Mouse (Mus musculus) layer of hippocampus, postnatal 14 days (tissue): Measurements from ENCODE around the gene B3gnt2. TPM values are rescaled to one million over a fixed set of nuclear protein-coding genes. Genes with fewer than 3 reads are reported as not detected.

Source experiments
- DNase-seq, 2 experiments: peaks; one replicate each; pipeline ENCODE4 v3.0.0; 2021 to 2022; ENCODE audit warnings: low spot score in 2 of 2, mixed read lengths in 1 of 2
- total RNA-seq, 2 experiments: library from RNA; stranded (reverse); gene quantifications; 2 replicates each; pipeline ENCODE4 v1.2.3; 2021

Gene B3gnt2
- total RNA-seq, 2 experiments from 2014 or later = 16.1 TPM

DNA sequence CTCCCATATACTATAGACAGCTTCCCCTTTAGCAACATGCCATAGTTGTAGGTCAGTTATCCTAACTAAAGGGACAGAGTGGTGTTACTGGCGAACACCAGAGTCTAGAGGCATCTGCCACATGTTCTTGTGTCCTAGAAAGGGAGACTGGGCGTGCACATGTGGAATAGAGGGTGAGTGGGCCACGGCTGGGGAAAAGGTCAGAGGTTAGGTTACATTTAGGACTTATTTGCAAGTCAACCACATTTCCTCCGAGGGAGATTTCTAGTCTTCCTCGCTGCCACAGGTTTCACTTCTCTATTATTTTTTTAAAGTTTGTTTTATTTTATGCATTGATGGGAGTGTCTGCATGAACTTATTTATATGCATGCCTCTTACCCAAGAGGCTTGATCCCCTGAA is 42.4 kb downstream of the B3gnt2 start:
- DNase-seq = no peak

GRCm38 (mm10) chr11:22815877-22816276 is 44.9 kb downstream of the B3gnt2 start:
- DNase-seq = no peak

DNA sequence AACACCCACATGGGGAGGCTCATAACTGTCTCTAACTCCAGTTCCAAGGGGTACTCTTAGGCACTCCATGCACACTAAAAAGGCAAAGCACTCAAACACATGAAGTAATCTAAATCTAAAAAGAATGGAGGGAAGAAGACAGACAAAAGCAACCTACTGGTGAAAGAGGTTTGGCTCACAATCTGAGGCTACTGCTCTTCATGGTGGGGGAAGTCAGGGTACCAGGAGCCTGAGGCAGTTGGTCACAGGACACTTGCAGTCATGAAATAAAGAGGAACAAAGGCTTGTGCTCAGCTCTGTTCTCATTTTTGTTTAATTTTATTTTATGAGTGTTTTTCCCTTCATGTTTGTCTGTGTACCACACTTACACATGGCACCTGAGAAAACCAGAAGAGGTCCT is 45.6 kb downstream of the B3gnt2 start:
- no peak for DNase-seq

DNA sequence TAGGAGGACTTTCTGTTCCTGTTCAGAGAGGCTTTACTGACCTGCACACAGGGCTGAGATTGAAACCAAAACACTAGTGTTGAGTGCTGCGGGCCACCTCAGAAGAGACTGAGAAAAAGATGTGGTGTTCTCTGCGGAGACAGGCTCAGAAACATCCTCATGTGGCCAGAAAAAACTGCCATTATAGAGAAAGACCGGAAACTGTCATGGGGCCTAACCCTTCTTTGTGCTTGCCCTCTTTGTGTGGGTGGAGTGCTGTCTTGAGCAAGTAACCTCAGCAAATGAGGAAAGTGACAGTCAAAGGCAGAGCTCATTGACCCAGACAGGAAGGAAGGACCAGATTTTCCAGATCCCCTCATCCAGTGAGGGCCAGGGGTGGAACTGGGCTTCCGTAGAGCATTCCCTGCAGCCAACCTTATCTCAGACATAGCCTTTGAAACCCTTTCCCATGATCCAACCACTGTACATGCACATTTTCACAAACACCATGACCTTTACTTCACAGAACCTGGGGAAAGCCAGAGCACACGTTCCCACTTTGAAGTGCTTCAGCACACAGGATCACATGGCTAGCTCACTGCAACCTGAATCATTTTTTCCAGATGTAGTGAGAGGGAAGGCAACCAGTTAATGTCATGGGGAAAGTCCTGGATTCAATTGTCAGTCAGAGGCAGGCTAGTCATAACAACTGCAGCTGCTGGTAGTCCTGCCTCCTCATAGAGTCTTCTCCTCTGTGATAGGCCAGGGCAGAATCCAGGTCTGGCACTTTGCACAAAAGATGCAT is 46.6 kb downstream of the B3gnt2 start:
- no peak for DNase-seq

DNA sequence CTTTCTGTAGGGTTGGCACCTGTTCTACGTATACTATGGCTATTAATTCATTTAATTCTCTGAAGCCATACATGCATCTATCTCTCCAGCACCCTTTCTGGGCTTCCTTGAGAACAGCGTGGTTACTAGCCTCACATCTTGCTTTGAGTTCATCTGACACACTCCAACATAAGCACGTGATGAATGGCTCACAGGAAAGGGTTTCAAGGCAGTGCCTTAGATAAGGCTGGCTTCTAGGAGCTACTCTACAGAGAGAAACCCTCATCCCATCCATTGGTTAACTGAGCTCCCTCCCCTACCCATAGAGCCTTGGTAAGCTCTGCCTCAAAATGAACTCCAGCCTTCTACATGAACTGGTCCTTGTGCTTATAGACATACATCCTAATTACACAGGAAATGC is 47.3 kb downstream of the B3gnt2 start:
- no peak for DNase-seq

- no peak for DNase-seq
These were observed 49.3 kb downstream of the B3gnt2 start for GRCm38 (mm10) chr11:22811413-22811812.

DNA sequence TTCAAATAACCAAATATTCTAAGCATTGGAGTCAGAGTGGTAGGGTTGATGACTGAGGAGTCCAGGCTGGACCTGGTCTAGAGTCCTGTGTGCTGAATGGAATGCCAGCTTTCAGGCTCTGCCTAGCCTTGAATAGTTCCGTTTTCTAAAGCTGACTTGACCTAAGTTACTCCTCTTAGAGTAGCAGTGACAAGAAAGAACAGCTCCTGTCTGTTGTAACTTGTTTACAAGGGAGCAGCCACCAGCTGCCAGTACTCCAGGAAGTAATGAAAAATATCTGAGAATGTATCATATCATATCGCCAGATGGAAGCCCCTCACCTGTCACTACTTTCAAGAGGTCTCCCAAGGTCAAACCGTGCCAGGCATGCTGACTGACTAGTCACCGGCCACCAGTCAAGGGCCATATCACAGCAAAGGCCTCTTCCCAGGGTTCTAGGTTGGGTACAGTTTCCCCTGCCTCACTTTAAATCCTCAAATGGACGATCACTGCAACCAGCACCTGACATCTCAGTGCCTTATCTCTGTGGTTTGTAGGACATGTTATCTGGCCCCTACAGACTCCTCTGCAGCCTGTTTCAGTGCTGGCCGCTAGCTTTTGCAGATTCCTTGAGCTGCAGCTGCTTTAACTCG is 51.2 kb downstream of the B3gnt2 start:
- DNase-seq = no peak

DNA sequence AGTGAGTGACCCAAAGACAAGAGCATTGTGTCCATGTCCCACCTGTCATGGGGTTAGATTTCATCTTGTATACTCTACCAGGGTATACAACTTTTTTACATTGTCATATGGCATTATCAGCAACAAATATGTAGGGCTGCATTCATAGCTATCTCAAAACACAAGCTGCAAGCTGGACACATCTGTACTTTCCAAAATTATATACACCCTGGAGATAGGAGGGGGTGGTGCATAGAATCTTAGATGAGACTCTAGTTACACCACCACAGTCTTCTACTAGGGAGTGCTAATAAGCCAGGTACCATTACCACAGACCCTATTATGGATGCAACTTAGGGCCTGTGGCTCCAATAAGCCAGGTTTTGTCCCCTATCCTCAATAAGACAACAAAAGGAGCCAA is 52.7 kb downstream of the B3gnt2 start:
- DNase-seq = no peak

GRCm38 (mm10) chr11:22805171-22805570 is 55.6 kb downstream of the B3gnt2 start:
- DNase-seq = no peak

DNA sequence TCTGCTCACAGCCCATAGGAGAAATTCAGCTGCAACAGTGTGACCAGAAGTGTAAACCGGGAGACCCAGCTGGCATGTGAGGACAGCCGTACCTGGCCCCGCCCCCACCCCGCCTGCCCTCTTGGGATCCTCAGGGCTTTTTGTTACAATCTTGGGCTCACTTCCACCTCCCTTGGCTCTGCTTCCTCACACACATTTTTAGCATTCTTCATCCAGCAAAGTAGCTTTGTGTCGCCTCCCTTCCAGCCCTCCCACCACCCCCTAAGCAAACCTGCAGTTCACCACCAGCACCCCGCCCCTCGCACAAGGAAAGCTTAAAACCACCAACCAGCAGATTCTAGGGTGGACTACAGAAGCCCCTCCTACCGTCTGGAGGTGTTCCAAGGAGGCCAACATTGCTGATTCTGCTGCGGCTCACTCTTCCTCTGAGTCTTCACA is 60.8 kb downstream of the B3gnt2 start:
- DNase-seq = no peak

- no peak for DNase-seq
These were observed 61.8 kb downstream of the B3gnt2 start for GRCm38 (mm10) chr11:22798916-22799315.

- no peak for DNase-seq
These were observed 66.0 kb downstream of the B3gnt2 start for GRCm38 (mm10) chr11:22794734-22795133.

- no peak for DNase-seq
These were observed 66.9 kb downstream of the B3gnt2 start for GRCm38 (mm10) chr11:22793881-22794203.

DNA sequence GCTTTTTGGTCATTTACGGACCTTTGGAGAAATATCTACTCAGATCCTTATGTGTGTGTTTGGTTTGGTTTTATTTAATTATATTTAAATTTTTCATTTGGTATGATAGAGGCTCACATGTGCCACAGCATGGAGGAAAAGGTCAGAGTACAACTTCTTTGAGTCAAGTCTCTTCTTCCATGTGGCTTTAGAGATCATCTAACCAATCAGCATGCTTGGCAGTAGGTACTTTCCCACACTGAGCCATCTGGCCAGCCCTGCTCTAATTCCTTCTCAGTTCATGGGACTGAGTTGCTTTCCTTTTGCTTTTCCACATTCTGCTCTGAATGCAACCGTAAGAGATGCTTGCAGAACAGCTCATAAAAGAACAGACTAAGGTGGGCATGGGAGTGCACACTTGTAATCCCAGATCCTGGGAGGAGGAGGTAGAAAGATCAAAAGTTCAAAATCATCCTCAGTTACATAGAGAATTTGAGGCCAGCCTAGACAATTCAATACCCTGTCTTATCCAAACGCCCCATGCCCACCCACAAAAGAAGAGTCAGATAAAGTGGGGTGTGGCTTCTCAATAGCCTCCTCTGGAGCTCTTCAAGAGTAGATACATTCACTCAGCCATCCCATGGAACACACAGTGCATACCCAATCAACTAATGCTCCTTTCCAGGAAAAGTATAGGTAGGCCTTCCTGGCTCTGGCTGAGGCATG is 67.4 kb downstream of the B3gnt2 start:
- DNase-seq = no peak

- DNase-seq = no peak
These were observed 68.6 kb downstream of the B3gnt2 start for GRCm38 (mm10) chr11:22792149-22792548.

- DNase-seq = no peak
These were observed 69.0 kb downstream of the B3gnt2 start for GRCm38 (mm10) chr11:22791726-22792125.

DNA sequence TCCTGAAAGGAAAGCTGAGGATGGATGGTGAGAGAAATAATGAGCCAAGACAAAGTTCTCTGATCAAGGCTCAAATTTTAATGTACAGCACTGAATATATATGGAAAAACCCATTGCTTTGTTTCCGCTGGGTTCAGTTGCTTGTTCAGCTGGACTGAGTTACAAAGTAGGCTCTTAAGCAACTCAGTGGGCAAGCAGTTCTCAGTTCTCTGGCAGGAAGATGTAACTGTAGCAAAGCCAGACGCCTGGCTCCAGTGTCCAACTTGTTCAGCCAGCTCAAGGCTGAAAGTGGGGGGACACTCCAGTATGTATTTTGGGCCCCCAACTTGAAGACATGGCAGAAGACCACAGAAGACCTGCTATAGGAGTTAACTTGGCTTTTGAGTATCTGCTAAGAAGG is 72.9 kb downstream of the B3gnt2 start:
- no peak for DNase-seq

- no peak for DNase-seq
These were observed 76.3 kb downstream of the B3gnt2 start for GRCm38 (mm10) chr11:22784477-22784876.

- no peak for DNase-seq
These were observed 78.0 kb downstream of the B3gnt2 start for GRCm38 (mm10) chr11:22782705-22783124.

GRCm38 (mm10) chr11:22781190-22781589 is 79.6 kb downstream of the B3gnt2 start:
- no peak for DNase-seq

- DNase-seq = no peak
These were observed 80.0 kb downstream of the B3gnt2 start for GRCm38 (mm10) chr11:22780761-22781160.

GRCm38 (mm10) chr11:22779821-22780551 is 80.8 kb downstream of the B3gnt2 start:
- DNase-seq = no peak
